Mouse (Mus musculus) cerebellum, adult 8-10 months (tissue): Measurements from ENCODE around the gene Fam168a.
A peak's percentile ranks its signal among the peaks of the same experiment; 100 is the strongest.
"Not testable (repeated sequence)": the region's sequence is repeated elsewhere in the genome, so short reads cannot be mapped to it uniquely, and the experiment has no call there.

ENCODE experiments used
- DNase-seq: peaks from one replicate; pipeline ENCODE4 v3.0.0; 2022

The Fam168a gene

GRCm38 (mm10) chr7:100706883-100707480 is 547 bp downstream of the Fam168a start:
- DNase-seq: no peak

GRCm38 (mm10) chr7:100718741-100719140 is 12.3 kb downstream of the Fam168a start:
- DNase-seq: no peak

GRCm38 (mm10) chr7:100722268-100722667 is 15.8 kb downstream of the Fam168a start:
- no peak for DNase-seq

- DNase-seq: no peak
Measured at GRCm38 (mm10) chr7:100723453-100724294, 17.2 kb downstream of the Fam168a start.

- DNase-seq: no peak
Measured at GRCm38 (mm10) chr7:100727538-100728085, 21.2 kb downstream of the Fam168a start.

- DNase-seq: no peak
Measured at GRCm38 (mm10) chr7:100729778-100730177, 23.3 kb downstream of the Fam168a start.

GRCm38 (mm10) chr7:100732341-100733050 is 26.1 kb downstream of the Fam168a start:
- DNase-seq: no peak

GRCm38 (mm10) chr7:100733051-100733813 is 26.8 kb downstream of the Fam168a start:
- no peak for DNase-seq

- no peak for DNase-seq
Measured at GRCm38 (mm10) chr7:100734201-100734600, 27.8 kb downstream of the Fam168a start.

GRCm38 (mm10) chr7:100734905-100735304 is 28.5 kb downstream of the Fam168a start:
- DNase-seq: not testable (repeated sequence)

GRCm38 (mm10) chr7:100736131-100736530 is 29.7 kb downstream of the Fam168a start:
- DNase-seq: no peak

- DNase-seq: no peak
Measured at GRCm38 (mm10) chr7:100744372-100744771, 37.9 kb downstream of the Fam168a start.

GRCm38 (mm10) chr7:100750101-100750500 is 43.7 kb downstream of the Fam168a start:
- DNase-seq: no peak

GRCm38 (mm10) chr7:100758718-100759117 is 52.3 kb downstream of the Fam168a start:
- DNase-seq: peak; percentile 68

GRCm38 (mm10) chr7:100762726-100763125 is 56.3 kb downstream of the Fam168a start:
- DNase-seq: peak; percentile 59

- DNase-seq: no peak
Measured at GRCm38 (mm10) chr7:100767568-100767967, 61.1 kb downstream of the Fam168a start.

GRCm38 (mm10) chr7:100768009-100768408 is 61.6 kb downstream of the Fam168a start:
- DNase-seq: no peak

GRCm38 (mm10) chr7:100769534-100770083 is 63.2 kb downstream of the Fam168a start:
- no peak for DNase-seq

- DNase-seq: no peak
Measured at GRCm38 (mm10) chr7:100770669-100771341, 64.4 kb downstream of the Fam168a start.

- DNase-seq: no peak
Measured at GRCm38 (mm10) chr7:100774189-100774588, 67.8 kb downstream of the Fam168a start.

GRCm38 (mm10) chr7:100775810-100776209 is 69.4 kb downstream of the Fam168a start:
- DNase-seq: no peak

GRCm38 (mm10) chr7:100780192-100780591 is 73.8 kb downstream of the Fam168a start:
- DNase-seq: no peak
